Mouse (Mus musculus) cortical plate, adult 2 months (tissue): ENCODE results near the gene Cdc42ep1.

Experiments
- CTCF ChIP-seq: fragments of 200-500 bp; IDR thresholded peaks from 2 replicates; pipeline ENCODE4 v1.5.1; 2011; ENCODE audit warnings: mild to moderate bottlenecking, control low read depth, low read length; ENCODE audit not compliant: insufficient read depth; ENCODE audit errors: extremely low read depth
- POLR2A ChIP-seq: fragments of 200-500 bp; IDR thresholded peaks from 2 replicates; pipeline ENCODE4 v1.6.1; 2011; ENCODE audit warnings: mild to moderate bottlenecking, low read length, control low read depth; ENCODE audit not compliant: insufficient read depth; ENCODE audit errors: extremely low read depth

GRCm38 (mm10) chr15:78863852-78864253 lies 21.4 kb downstream of the Cdc42ep1 start:
- TF ChIP-seq POLR2A, result no peak
- TF ChIP-seq CTCF, result no peak
